Mouse (Mus musculus) E14TG2a.4 (cell line): ENCODE measurements at regions not wholly inside any gene's neighbourhood (a gene's known extent, or its start where the extent isn't known, plus 50 kb on each side); places are given as distances from the start of the nearest gene placed in this dataset.

Source experiments
- CTCF ChIP-seq: conservative IDR thresholded peaks from 2 replicates; pipeline ENCODE4 v1.5.1; 2014; ENCODE audit warnings: low read length
- NANOG ChIP-seq: IDR thresholded peaks from 2 replicates; pipeline ENCODE4 v1.6.1; 2014; ENCODE audit warnings: borderline replicate concordance, low read length, mixed read lengths
- POU5F1 ChIP-seq: IDR thresholded peaks from 2 replicates; pipeline ENCODE4 v1.6.1; 2014; ENCODE audit warnings: low read length, borderline replicate concordance

DNA sequence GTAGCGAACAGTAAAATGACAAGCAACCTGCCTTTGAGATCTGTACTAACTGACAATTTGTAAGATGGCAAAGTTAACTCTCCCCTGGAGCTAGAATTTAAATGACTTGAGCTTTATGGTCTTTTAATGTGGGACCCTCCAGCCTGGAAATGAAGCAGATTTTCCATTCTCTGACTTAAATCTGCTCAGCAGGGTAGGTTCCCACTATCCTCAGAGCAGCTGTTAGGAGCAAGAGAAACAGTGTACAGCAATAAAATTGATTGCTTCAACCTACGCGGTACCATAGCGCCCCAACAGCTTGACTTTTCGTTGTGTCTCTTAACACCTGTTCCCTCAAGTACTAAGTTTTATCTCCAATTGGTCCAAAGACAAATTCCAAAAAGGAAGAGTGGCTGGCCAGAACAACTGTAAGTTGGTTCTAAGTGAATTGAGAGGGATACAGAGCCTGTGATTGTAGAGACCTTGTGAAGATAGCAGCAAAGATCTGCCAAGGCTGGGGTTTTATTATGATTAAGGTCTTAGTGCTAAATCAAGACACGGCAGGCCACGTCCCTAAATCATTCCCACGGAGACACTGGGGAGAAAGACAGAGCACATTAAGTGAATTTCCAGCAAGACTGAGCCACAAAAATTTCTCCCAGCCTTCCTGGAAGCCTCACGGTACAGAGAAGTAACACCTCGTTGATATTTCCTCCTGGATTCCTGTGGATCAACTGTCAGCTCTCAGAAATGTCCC, 230.1 kb downstream of the Pros1 start:
- TF ChIP-seq CTCF (no peak), POU5F1 (no peak), NANOG (no peak)
